Mouse (Mus musculus): ENCODE data around the gene Gm35549.

Gm35549 gene

GRCm38 (mm10) chr9:122826743-122827142, 17.1 kb downstream of the Gm35549 start:
- ATAC-seq (ENCODE audit: low TSS enrichment) = no peak

- no peak for ATAC-seq (ENCODE audit: low TSS enrichment)
Measured at GRCm38 (mm10) chr9:122823374-122824017, 20.3 kb downstream of the Gm35549 start.

GRCm38 (mm10) chr9:122815239-122815851, 28.5 kb downstream of the Gm35549 start:
- ATAC-seq (ENCODE audit: low TSS enrichment) = no peak

- no peak for ATAC-seq (ENCODE audit: low TSS enrichment)
Measured at GRCm38 (mm10) chr9:122814775-122815174, 29.1 kb downstream of the Gm35549 start.

- no peak for ATAC-seq (ENCODE audit: low TSS enrichment)
Measured at GRCm38 (mm10) chr9:122812386-122812785, 31.4 kb downstream of the Gm35549 start.

GRCm38 (mm10) chr9:122810212-122810611, 33.6 kb downstream of the Gm35549 start:
- no peak for ATAC-seq (ENCODE audit: low TSS enrichment)

- ATAC-seq (ENCODE audit: low TSS enrichment) = no peak
Measured at GRCm38 (mm10) chr9:122807186-122807585, 36.6 kb downstream of the Gm35549 start.

- peak; percentile 76; the same call in 1 of the 2 replicates for ATAC-seq (ENCODE audit: low TSS enrichment)
Measured at GRCm38 (mm10) chr9:122805845-122806341, 37.9 kb downstream of the Gm35549 start.

- peak; percentile 97 for ATAC-seq (ENCODE audit: low TSS enrichment)
Measured at GRCm38 (mm10) chr9:122805053-122805844, 38.6 kb downstream of the Gm35549 start, which contains the start of gene Tcaim. Tcaim (plus strand) TSS chr9:122805539.

GRCm38 (mm10) chr9:122786534-122786933, 57.3 kb downstream of the Gm35549 start:
- no peak for ATAC-seq (ENCODE audit: low TSS enrichment)

- ATAC-seq (ENCODE audit: low TSS enrichment) = no peak
Measured at GRCm38 (mm10) chr9:122785231-122785630, 58.6 kb downstream of the Gm35549 start.
